ENCODE assay signal across 12 mouse cellular contexts in genomic region chr4:62741601-62742000, GRCm38 (mm10).
DNase-seq lines count a peak whose midpoint lies in the region; ATAC-seq lines count a peak whose summit lies in the region.
"Had no signal": no experiment of that assay in that cellular context is flagged by ENCODE, and none has a peak within 500 bp of the region (broad histone marks: within the 10 kb centered on the region; RNA-seq: fewer than 3 reads in every experiment).

No protein-coding gene starts in this region.

- no peaks in the 10 kb centered on the region for H3K36me3 ChIP-seq in heart, embryonic 12.5 days
- H3K36me3 ChIP-seq in lung, embryonic 16.5 days (ENCODE audit: control insufficient read depth, insufficient read depth, low read length): no peaks in the 10 kb centered on the region
- H3K36me3 ChIP-seq in embryonic facial prominence, embryonic 10.5 days (replicated peaks): no peaks in the 10 kb centered on the region
- no peaks in the 10 kb centered on the region for H3K36me3 ChIP-seq in limb, embryonic 12.5 days
- H3K36me3 ChIP-seq: neural tube, embryonic 12.5 days had no signal

- no peaks in the 10 kb centered on the region for H3K27me3 ChIP-seq in heart, embryonic 12.5 days (replicated peaks)
- no peaks in the 10 kb centered on the region for H3K27me3 ChIP-seq in lung, embryonic 16.5 days (ENCODE audit: control insufficient read depth, insufficient read depth, low read depth, low read length)
- H3K27me3 ChIP-seq in embryonic facial prominence, embryonic 10.5 days (replicated peaks; ENCODE audit: low read depth, poor library complexity, severe bottlenecking): no peaks in the 10 kb centered on the region
- H3K27me3 ChIP-seq in limb, embryonic 12.5 days: no peaks in the 10 kb centered on the region
- H3K27me3 ChIP-seq: neural tube, embryonic 12.5 days had no signal

- H3K27ac ChIP-seq in heart, embryonic 12.5 days (ENCODE audit: poor library complexity, severe bottlenecking): peak overlapping the region; percentile 65
- peak overlapping the region; percentile 8; the same call in 1 of the 2 replicates for H3K27ac ChIP-seq in lung, embryonic 16.5 days (ENCODE audit: low read length)
- H3K27ac ChIP-seq in embryonic facial prominence, embryonic 10.5 days (replicated peaks): peak overlapping the region; percentile 85
- H3K27ac ChIP-seq in limb, embryonic 12.5 days: peak overlapping the region; percentile 79; the same call in 1 of the 2 replicates
- H3K27ac ChIP-seq: neural tube, embryonic 12.5 days had no signal

- no peak for DNase-seq in heart, adult 9 months (ENCODE audit: low spot score in 2 of 2)
- no peak for DNase-seq in lung, postnatal 36 days
- DNase-seq in embryonic facial prominence, embryonic 10.5 days (ENCODE audit: low spot score): peak; percentile 50
- DNase-seq in gastrocnemius, postnatal 4 days (ENCODE audit: low spot score in 2 of 2): no peak
- DNase-seq: cerebellum, postnatal 10 days; right cerebral cortex, postnatal 14 days had no signal

- no peak overlapping the region for H3K4me2 ChIP-seq in heart, embryonic 12.5 days
- no peak overlapping the region for H3K4me2 ChIP-seq in lung, embryonic 16.5 days (ENCODE audit: low read depth, low read length)
- H3K4me2 ChIP-seq in limb, embryonic 12.5 days: no peak overlapping the region
- H3K4me2 ChIP-seq: neural tube, embryonic 12.5 days had no signal

- ATAC-seq in heart, embryonic 12.5 days (ENCODE audit: insufficient number of reproducible peaks, low FRiP score): peak; percentile 43; the same call in 1 of the 2 replicates
- no peak for ATAC-seq in lung, embryonic 16.5 days (ENCODE audit: low read depth)
- no peak for ATAC-seq in limb, embryonic 12.5 days (ENCODE audit: insufficient number of reproducible peaks, insufficient read depth, low FRiP score, low TSS enrichment, low read depth)
- no peak for ATAC-seq in CD4-positive, CD25-positive, alpha-beta regulatory T cell, adult 4 months
- ATAC-seq: forebrain, embryonic 14.5 days had no signal

- 33% methylated on average over 3 of the region's 3 CpGs for WGBS in heart, embryonic 12.5 days
- WGBS in lung, embryonic 16.5 days: 37% methylated on average over 3 of the region's 3 CpGs
- WGBS in embryonic facial prominence, embryonic 10.5 days: 25% methylated on average over 3 of the region's 3 CpGs
- 58% methylated on average over 3 of the region's 3 CpGs for WGBS in limb, embryonic 12.5 days

- peak overlapping the region; percentile 25; the same call in 1 of the 2 replicates for H3K9ac ChIP-seq in heart, embryonic 12.5 days
- H3K9ac ChIP-seq in lung, embryonic 16.5 days (ENCODE audit: low read length): peak overlapping the region; percentile 3; the same call in 1 of the 2 replicates
- no peak overlapping the region for H3K9ac ChIP-seq in limb, embryonic 12.5 days (replicated peaks)
- H3K9ac ChIP-seq: neural tube, embryonic 12.5 days had no signal

- H3K4me3 ChIP-seq in heart, embryonic 12.5 days: no peak overlapping the region
- H3K4me3 ChIP-seq in lung, embryonic 16.5 days (ENCODE audit: low read length): no peak overlapping the region
- no peak overlapping the region for H3K4me3 ChIP-seq in embryonic facial prominence, embryonic 10.5 days
- no peak overlapping the region for H3K4me3 ChIP-seq in limb, embryonic 12.5 days (replicated peaks)
- H3K4me3 ChIP-seq: neural tube, embryonic 12.5 days had no signal

- peaks cover 72% of the 10 kb centered on the region for H3K4me1 ChIP-seq in heart, embryonic 12.5 days (replicated peaks)
- peaks cover 55% of the 10 kb centered on the region for H3K4me1 ChIP-seq in lung, embryonic 16.5 days (replicated peaks; ENCODE audit: control insufficient read depth, insufficient read depth, low read length)
- peaks cover 75% of the 10 kb centered on the region for H3K4me1 ChIP-seq in embryonic facial prominence, embryonic 10.5 days
- peaks cover 62% of the 10 kb centered on the region for H3K4me1 ChIP-seq in limb, embryonic 12.5 days (replicated peaks)

- H3K9me3 ChIP-seq in heart, embryonic 12.5 days (replicated peaks): no peaks in the 10 kb centered on the region
- H3K9me3 ChIP-seq in lung, embryonic 16.5 days (ENCODE audit: control insufficient read depth, low read length): no peaks in the 10 kb centered on the region
- H3K9me3 ChIP-seq in embryonic facial prominence, embryonic 10.5 days: no peaks in the 10 kb centered on the region
- no peaks in the 10 kb centered on the region for H3K9me3 ChIP-seq in limb, embryonic 12.5 days
- H3K9me3 ChIP-seq: neural tube, embryonic 12.5 days had no signal

Comparison
In these comparisons a context has a peak if more than half of its experiments do, and no peak if none do; other contexts are left out.
1. H3K27ac ChIP-seq: peak in every context shown above with its lines; median percentile 85 in embryonic facial prominence, embryonic 10.5 days; 79 in limb, embryonic 12.5 days; 65 in heart, embryonic 12.5 days; 8 in lung, embryonic 16.5 days.